Mouse (Mus musculus): ENCODE data around the gene Birc5. TPM values are rescaled to one million over a fixed set of nuclear protein-coding genes. Genes with fewer than 3 reads are reported as not detected.
A peak's percentile ranks its signal among the peaks of the same experiment; 100 is the strongest.

Birc5 gene
- polyA plus RNA-seq, 1 experiment from 2014 or later, result 225 TPM

- Histone ChIP-seq H3K9ac (no peak overlapping the region), H3K4me3 (replicated peaks) (no peak overlapping the region), H3K4me2 (replicated peaks) (no peak overlapping the region), H3K4me1 (peaks cover 18% of the 10 kb centered on the region; the same call in 1 of the 2 replicates), H3K36me3 (no peaks in the 10 kb centered on the region), H3K27me3 (no peaks in the 10 kb centered on the region), H3K27ac (replicated peaks) (0 out of 2 replicates have a peak overlapping the region, but pooled peaks have one; percentile 23), H3K9me3 (replicated peaks) (no peaks in the 10 kb centered on the region)
- WGBS, result 83% methylated on average over 1 of the region's 1 CpGs
- ATAC-seq (ENCODE audit: insufficient number of reproducible peaks, low FRiP score, low TSS enrichment, low read depth), result no peak
Measured at GRCm38 (mm10) chr11:117839021-117839420, 10.0 kb upstream of the Birc5 start.

GRCm38 (mm10) chr11:117840910-117841309, 8.1 kb upstream of the Birc5 start:
- no peak overlapping the region for H3K9ac ChIP-seq
- H3K27ac ChIP-seq (replicated peaks), result no peak overlapping the region
- WGBS, result 57% methylated on average over 1 of the region's 1 CpGs
- H3K4me1 ChIP-seq, result peaks cover 22% of the 10 kb centered on the region; the same call in 1 of the 2 replicates
- no peaks in the 10 kb centered on the region for H3K9me3 ChIP-seq (replicated peaks)
- no peak overlapping the region for H3K4me3 ChIP-seq (replicated peaks)
- no peak overlapping the region for H3K4me2 ChIP-seq (replicated peaks)
- ATAC-seq (ENCODE audit: insufficient number of reproducible peaks, low FRiP score, low TSS enrichment, low read depth), result no peak
- no peaks in the 10 kb centered on the region for H3K36me3 ChIP-seq
- no peaks in the 10 kb centered on the region for H3K27me3 ChIP-seq

- no peak overlapping the region for H3K9ac ChIP-seq
- no peak overlapping the region for H3K4me3 ChIP-seq (replicated peaks)
- no peak overlapping the region for H3K4me2 ChIP-seq (replicated peaks)
- no peak for ATAC-seq (ENCODE audit: insufficient number of reproducible peaks, low FRiP score, low TSS enrichment, low read depth)
- H3K4me1 ChIP-seq, result peaks cover 22% of the 10 kb centered on the region
- no peaks in the 10 kb centered on the region for H3K27me3 ChIP-seq
- WGBS, result 81% methylated on average over 2 of the region's 2 CpGs
- H3K36me3 ChIP-seq, result no peaks in the 10 kb centered on the region
- no peaks in the 10 kb centered on the region for H3K9me3 ChIP-seq (replicated peaks)
- no peak overlapping the region for H3K27ac ChIP-seq (replicated peaks)
Measured at GRCm38 (mm10) chr11:117843434-117843833, 5.6 kb upstream of the Birc5 start.

- ATAC-seq (ENCODE audit: insufficient number of reproducible peaks, low FRiP score, low TSS enrichment, low read depth), result no peak
- Histone ChIP-seq H3K27ac (replicated peaks) (peak overlapping the region; percentile 63; the same call in 1 of the 2 replicates), H3K4me3 (replicated peaks) (no peak overlapping the region), H3K36me3 (no peaks in the 10 kb centered on the region), H3K9ac (no peak overlapping the region), H3K4me1 (peaks cover 25% of the 10 kb centered on the region), H3K4me2 (replicated peaks) (no peak overlapping the region), H3K27me3 (no peaks in the 10 kb centered on the region), H3K9me3 (replicated peaks) (no peaks in the 10 kb centered on the region)
- 62% methylated on average over 2 of the region's 2 CpGs for WGBS
Measured at GRCm38 (mm10) chr11:117844997-117845396, 4.1 kb upstream of the Birc5 start.

GRCm38 (mm10) chr11:117845651-117846050, 3.4 kb upstream of the Birc5 start:
- WGBS, result 74% methylated on average over 2 of the region's 2 CpGs
- Histone ChIP-seq H3K4me2 (replicated peaks) (no peak overlapping the region), H3K9ac (no peak overlapping the region), H3K36me3 (no peaks in the 10 kb centered on the region), H3K27ac (replicated peaks) (no peak overlapping the region), H3K4me1 (peaks cover 31% of the 10 kb centered on the region), H3K9me3 (replicated peaks) (no peaks in the 10 kb centered on the region), H3K27me3 (no peaks in the 10 kb centered on the region), H3K4me3 (replicated peaks) (no peak overlapping the region)
- no peak for ATAC-seq (ENCODE audit: insufficient number of reproducible peaks, low FRiP score, low TSS enrichment, low read depth)

- Histone ChIP-seq H3K27ac (replicated peaks) (no peak overlapping the region), H3K4me1 (peaks cover 31% of the 10 kb centered on the region), H3K36me3 (no peaks in the 10 kb centered on the region), H3K4me3 (replicated peaks) (no peak overlapping the region), H3K9me3 (replicated peaks) (no peaks in the 10 kb centered on the region), H3K9ac (no peak overlapping the region), H3K4me2 (replicated peaks) (no peak overlapping the region), H3K27me3 (no peaks in the 10 kb centered on the region)
- 52% methylated on average over 5 of the region's 5 CpGs for WGBS
- no peak for ATAC-seq (ENCODE audit: insufficient number of reproducible peaks, low FRiP score, low TSS enrichment, low read depth)
Measured at GRCm38 (mm10) chr11:117846640-117847039, 2.4 kb upstream of the Birc5 start.

GRCm38 (mm10) chr11:117847593-117848215, 1.3 kb upstream of the Birc5 start:
- peak overlapping the region; percentile 79 for H3K9ac ChIP-seq
- WGBS, result 70% methylated on average over 7 of the region's 7 CpGs
- H3K9me3 ChIP-seq (replicated peaks), result no peaks in the 10 kb centered on the region
- no peak for ATAC-seq (ENCODE audit: insufficient number of reproducible peaks, low FRiP score, low TSS enrichment, low read depth)
- no peaks in the 10 kb centered on the region for H3K27me3 ChIP-seq
- peak overlapping the region; percentile 98 for H3K27ac ChIP-seq (replicated peaks)
- peak overlapping the region; percentile 74 for H3K4me3 ChIP-seq (replicated peaks)
- peaks cover 31% of the 10 kb centered on the region for H3K4me1 ChIP-seq
- H3K4me2 ChIP-seq (replicated peaks), result peak overlapping the region; percentile 91
- peaks cover 6% of the 10 kb centered on the region for H3K36me3 ChIP-seq

- H3K27ac ChIP-seq (replicated peaks), result peak overlapping the region; percentile 98
- peak overlapping the region; percentile 79 for H3K9ac ChIP-seq
- H3K27me3 ChIP-seq, result no peaks in the 10 kb centered on the region
- H3K4me2 ChIP-seq (replicated peaks), result peak overlapping the region; percentile 91
- peaks cover 14% of the 10 kb centered on the region for H3K36me3 ChIP-seq
- no peaks in the 10 kb centered on the region for H3K9me3 ChIP-seq (replicated peaks)
- peak overlapping the region; percentile 74 for H3K4me3 ChIP-seq (replicated peaks)
- WGBS, result 2% methylated on average over 19 of the region's 19 CpGs
- H3K4me1 ChIP-seq, result peaks cover 31% of the 10 kb centered on the region
- ATAC-seq (ENCODE audit: insufficient number of reproducible peaks, low FRiP score, low TSS enrichment, low read depth), result peak; percentile 79
Measured at GRCm38 (mm10) chr11:117848271-117848984, 623 bp upstream of the Birc5 start.

- H3K27ac ChIP-seq (replicated peaks), result no peak overlapping the region
- no peak for ATAC-seq (ENCODE audit: insufficient number of reproducible peaks, low FRiP score, low TSS enrichment, low read depth)
- no peak overlapping the region for H3K9ac ChIP-seq
- WGBS, result 87% methylated on average over 3 of the region's 3 CpGs
- H3K9me3 ChIP-seq (replicated peaks), result no peaks in the 10 kb centered on the region
- peaks cover 50% of the 10 kb centered on the region for H3K36me3 ChIP-seq
- no peak overlapping the region for H3K4me2 ChIP-seq (replicated peaks)
- no peaks in the 10 kb centered on the region for H3K27me3 ChIP-seq
- peaks cover 21% of the 10 kb centered on the region for H3K4me1 ChIP-seq
- H3K4me3 ChIP-seq (replicated peaks), result no peak overlapping the region
Measured at GRCm38 (mm10) chr11:117852875-117853274, 3.8 kb downstream of the Birc5 start.

GRCm38 (mm10) chr11:117854241-117854640, 5.2 kb downstream of the Birc5 start:
- Histone ChIP-seq H3K27ac (replicated peaks) (no peak overlapping the region), H3K36me3 (peaks cover 54% of the 10 kb centered on the region), H3K9me3 (replicated peaks) (no peaks in the 10 kb centered on the region), H3K4me2 (replicated peaks) (no peak overlapping the region), H3K9ac (no peak overlapping the region), H3K4me3 (replicated peaks) (no peak overlapping the region), H3K27me3 (no peaks in the 10 kb centered on the region), H3K4me1 (peaks cover 13% of the 10 kb centered on the region)
- 79% methylated on average over 9 of the region's 9 CpGs for WGBS
- ATAC-seq (ENCODE audit: insufficient number of reproducible peaks, low FRiP score, low TSS enrichment, low read depth), result no peak

- Histone ChIP-seq H3K27me3 (peaks cover 8% of the 10 kb centered on the region), H3K9ac (no peak overlapping the region), H3K36me3 (peaks cover 54% of the 10 kb centered on the region), H3K27ac (replicated peaks) (no peak overlapping the region), H3K9me3 (replicated peaks) (no peaks in the 10 kb centered on the region), H3K4me3 (replicated peaks) (no peak overlapping the region), H3K4me2 (replicated peaks) (no peak overlapping the region), H3K4me1 (peaks cover 6% of the 10 kb centered on the region)
- 83% methylated on average over 5 of the region's 5 CpGs for WGBS
- no peak for ATAC-seq (ENCODE audit: insufficient number of reproducible peaks, low FRiP score, low TSS enrichment, low read depth)
Measured at GRCm38 (mm10) chr11:117855360-117855759, 6.3 kb downstream of the Birc5 start.
